8 mouse cellular contexts compared by ENCODE assay signal in genomic region chr9:102714893-102715505, GRCm38 (mm10). TPM values are rescaled to one million over a fixed set of nuclear protein-coding genes. Genes with fewer than 3 reads are reported as not detected.
A peak's percentile ranks its signal among the peaks of the same experiment; 100 is the strongest.
DNase-seq lines count a peak whose midpoint lies in the region; ATAC-seq and TF ChIP-seq lines count a peak whose summit lies in the region.
"Had no signal": no experiment of that assay in that cellular context is flagged by ENCODE, and none has a peak within 500 bp of the region (broad histone marks: within the 10 kb centered on the region; RNA-seq: fewer than 3 reads in every experiment).

No protein-coding gene starts in this region.

- peaks cover 15% of the 10 kb centered on the region for H3K4me1 ChIP-seq in embryonic fibroblast, embryonic 13.5 days (ENCODE audit: control insufficient read depth, insufficient read depth, low read length)
- H3K4me1 ChIP-seq in limb, embryonic 11.5 days (ENCODE audit: control insufficient read depth, insufficient read depth, low read length): peaks cover 29% of the 10 kb centered on the region

- peak overlapping the region; percentile 31 for H3K27ac ChIP-seq in embryonic fibroblast, embryonic 13.5 days (ENCODE audit: insufficient read depth, low read length)
- 0 out of 2 replicates have a peak overlapping the region, but pooled peaks have one; percentile 30 for H3K27ac ChIP-seq in limb, embryonic 11.5 days (replicated peaks; ENCODE audit: low read depth, low read length)

- no peak overlapping the region for H3K9ac ChIP-seq in limb, embryonic 11.5 days (ENCODE audit: low read length)

- H3K4me3 ChIP-seq in C2C12 (ENCODE audit: insufficient read depth, poor library complexity, severe bottlenecking): no peak overlapping the region
- no peak overlapping the region for H3K4me3 ChIP-seq in embryonic fibroblast, embryonic 13.5 days (ENCODE audit: insufficient read depth, low read length)
- H3K4me3 ChIP-seq in limb, embryonic 11.5 days (ENCODE audit: low read depth, low read length): no peak overlapping the region
- H3K4me3 ChIP-seq: erythroblast, embryonic 14.5 days had no signal

- DNase-seq in 3T3-L1 (ENCODE audit: low read depth, low spot score): peak; percentile 58
- peak; percentile 58 for DNase-seq in limb, embryonic 11.5 days (ENCODE audit: low spot score)
- peak; percentile 12 for DNase-seq in telencephalon, adult 2 months (ENCODE audit: low read depth, low spot score)
- DNase-seq in left cerebral cortex, postnatal 4 days: no peak
- no peak for DNase-seq in urinary bladder, postnatal 36 days (ENCODE audit: low spot score in 2 of 2)

- H3K79me2 ChIP-seq in C2C12 (ENCODE audit: control insufficient read depth, insufficient read depth): peaks cover 24% of the 10 kb centered on the region

- intact Hi-C loops in left cerebral cortex, postnatal 4 days (cut with DNase I): loop anchor here (5.0 kb wide), 2 partner anchors 67 to 78 kb away; no protein-coding TSS in a partner anchor

- ATAC-seq in limb, embryonic 11.5 days (ENCODE audit: insufficient number of reproducible peaks, low FRiP score, low TSS enrichment, low read depth): no peak

- no peaks in the 10 kb centered on the region for H3K9me3 ChIP-seq in limb, embryonic 11.5 days (ENCODE audit: control insufficient read depth, low read length)

- peaks cover 10% of the 10 kb centered on the region for H3K36me3 ChIP-seq in C2C12 (ENCODE audit: control insufficient read depth, insufficient read depth)
- H3K36me3 ChIP-seq in limb, embryonic 11.5 days (ENCODE audit: control insufficient read depth, insufficient read depth, low read length): no peaks in the 10 kb centered on the region

- H3ac ChIP-seq in C2C12 (ENCODE audit: control insufficient read depth, insufficient read length, low read depth): no peak overlapping the region

- no peak for TF ChIP-seq POLR2A in embryonic fibroblast, embryonic 13.5 days (IDR thresholded peaks at IDR 0.05; ENCODE audit: low read depth, low read length)

- no peaks in the 10 kb centered on the region for H3K27me3 ChIP-seq in C2C12 (ENCODE audit: control insufficient read depth, insufficient read depth, insufficient read length)
- no peaks in the 10 kb centered on the region for H3K27me3 ChIP-seq in limb, embryonic 11.5 days (ENCODE audit: control insufficient read depth, insufficient read depth, low read length)

- H3K4me2 ChIP-seq in limb, embryonic 11.5 days (ENCODE audit: low read depth, severe bottlenecking): no peak overlapping the region; the same call in 1 of the 2 replicates

- WGBS in limb, embryonic 11.5 days: 6% methylated on average over 7 of the region's 7 CpGs

- peaks cover 21% of the 10 kb centered on the region for H3K79me3 ChIP-seq in C2C12 (ENCODE audit: low read depth)

- TF ChIP-seq CTCF in C2C12 (IDR thresholded peaks at IDR 0.05; ENCODE audit: control insufficient read depth, insufficient read depth, insufficient read length): no peak
- no peak for TF ChIP-seq CTCF in embryonic fibroblast, embryonic 13.5 days (IDR thresholded peaks at IDR 0.05; ENCODE audit: borderline replicate concordance, insufficient read depth, low read length)

TF ChIP-seq in C2C12, 6 proteins besides CTCF, POLR2A, EP300 and RAD21:
- no peak for TF ChIP-seq MAX (IDR thresholded peaks at IDR 0.05)
- TF ChIP-seq USF1 (IDR thresholded peaks at IDR 0.05; ENCODE audit: low read depth): no peak
- TF ChIP-seq CEBPB (IDR thresholded peaks at IDR 0.05; ENCODE audit: low read depth): peak; percentile 21
- no peak for TF ChIP-seq FOSL1 (IDR thresholded peaks at IDR 0.05; ENCODE audit: insufficient read depth, low read length, poor library complexity, severe bottlenecking)

RNA-seq across cellular contexts. Expression of gene Amotl2, which starts 1.5 kb away (rescaled TPM):
- polyA plus RNA-seq in C2C12 (2012; fragmentation: generic; extraction: Trizol): 61.0 TPM
- polyA plus RNA-seq in embryonic fibroblast, embryonic 13.5 days (2011; ENCODE audit: insufficient read length, low read depth, missing spikeins): 135 and 188 TPM in 2 replicates
- 34.3 and 40.6 TPM in 2 replicates for polyA plus RNA-seq in limb, embryonic 11.5 days (2014; fragmentation: Nextera tagmentation; extraction: Ambion mirVana)
- 10 to 100 TPM; 42.3 to 45.5 TPM for total RNA-seq in left cerebral cortex, postnatal 4 days (2021)

Comparison
In these comparisons a context has a peak if more than half of its experiments do, and no peak if none do; other contexts are left out.
1. DNase-seq: peak in 3T3-L1 (single experiment), limb, embryonic 11.5 days (single experiment) and telencephalon, adult 2 months (single experiment); none in left cerebral cortex, postnatal 4 days (single experiment) and urinary bladder, postnatal 36 days (0 of 2).